Comparison of ENCODE assay signal across 9 mouse cellular contexts in the genomic region with DNA sequence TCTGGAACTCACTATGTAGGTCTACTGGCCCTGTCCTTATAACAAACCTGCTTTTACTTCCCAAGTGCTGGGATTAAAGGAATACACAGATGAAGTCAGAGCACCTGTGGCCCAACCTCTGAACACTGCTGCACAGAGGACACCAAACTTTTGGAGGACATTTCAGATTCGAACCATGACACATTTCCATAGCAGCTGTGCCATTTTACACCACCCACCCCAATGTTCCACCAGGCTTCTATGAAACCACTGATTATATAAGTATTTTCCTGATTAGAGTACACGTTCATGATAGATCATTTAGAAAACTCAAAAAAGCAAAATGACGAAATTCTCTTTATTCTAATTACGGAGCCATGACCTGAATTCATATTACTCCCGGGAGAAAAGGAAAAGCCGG. TPM values are rescaled to one million over a fixed set of nuclear protein-coding genes. Genes with fewer than 3 reads are reported as not detected.
DNase-seq lines count a peak whose midpoint lies in the region; ATAC-seq and TF ChIP-seq lines count a peak whose summit lies in the region.
"Had no signal": no experiment of that assay in that cellular context is flagged by ENCODE, and none has a peak within 500 bp of the region (broad histone marks: within the 10 kb centered on the region; RNA-seq: fewer than 3 reads in every experiment).

No protein-coding gene starts in this region.

- no peaks in the 10 kb centered on the region; the same call in 1 of the 2 replicates for H3K9me3 ChIP-seq in lung, embryonic 16.5 days (ENCODE audit: control insufficient read depth, low read length)
- H3K9me3 ChIP-seq in hindbrain, postnatal 0 days (ENCODE audit: low read length): no peaks in the 10 kb centered on the region
- H3K9me3 ChIP-seq in midbrain, embryonic 14.5 days (ENCODE audit: control insufficient read depth, low read length): no peaks in the 10 kb centered on the region

- 51% methylated on average over 6 of the region's 6 CpGs for WGBS in lung, embryonic 16.5 days
- 55% methylated on average over 6 of the region's 6 CpGs for WGBS in hindbrain, postnatal 0 days
- 67% methylated on average over 6 of the region's 6 CpGs for WGBS in midbrain, embryonic 14.5 days

- H3K4me1 ChIP-seq in lung, embryonic 16.5 days (replicated peaks; ENCODE audit: control insufficient read depth, insufficient read depth, low read length): peaks cover 17% of the 10 kb centered on the region
- 0 out of 2 replicates have a peak, but pooled peaks cover 3% of the 10 kb centered on the region for H3K4me1 ChIP-seq in hindbrain, postnatal 0 days (ENCODE audit: insufficient read depth, low read length)
- 0 out of 2 replicates have a peak, but pooled peaks cover 6% of the 10 kb centered on the region for H3K4me1 ChIP-seq in midbrain, embryonic 14.5 days (ENCODE audit: control insufficient read depth, insufficient read depth, low read length)

- no peaks in the 10 kb centered on the region for H3K27me3 ChIP-seq in lung, embryonic 16.5 days (ENCODE audit: control insufficient read depth, insufficient read depth, low read depth, low read length)
- no peaks in the 10 kb centered on the region for H3K27me3 ChIP-seq in hindbrain, postnatal 0 days (ENCODE audit: insufficient read depth, low read length)
- no peaks in the 10 kb centered on the region for H3K27me3 ChIP-seq in midbrain, embryonic 14.5 days (ENCODE audit: control insufficient read depth, insufficient read depth, low read length)

- no peak for ATAC-seq in CD4-positive, CD25-positive, alpha-beta regulatory T cell, adult 4 months
- ATAC-seq in lung, embryonic 16.5 days (ENCODE audit: low read depth): no peak
- no peak for ATAC-seq in hindbrain, postnatal 0 days
- no peak for ATAC-seq in midbrain, embryonic 14.5 days (ENCODE audit: low FRiP score, low TSS enrichment)
- no peak for ATAC-seq in megakaryocyte-erythroid progenitor cell, adult 5-6 weeks (replicated peaks; ENCODE audit: low FRiP score, low TSS enrichment, poor library complexity, severe bottlenecking)
- no peak for ATAC-seq in cerebellum, adult (ENCODE audit: insufficient number of reproducible peaks, low FRiP score, low TSS enrichment)

- no peak for TF ChIP-seq CTCF in hindbrain, postnatal 0 days (IDR thresholded peaks at IDR 0.05; ENCODE audit: low read depth)

- H3K4me3 ChIP-seq in lung, embryonic 16.5 days (ENCODE audit: low read length): peak overlapping the region; percentile 98
- H3K4me3 ChIP-seq in hindbrain, postnatal 0 days (ENCODE audit: low read length): peak overlapping the region; percentile 85
- H3K4me3 ChIP-seq in midbrain, embryonic 14.5 days (replicated peaks; ENCODE audit: low read depth, low read length): peak overlapping the region; percentile 74

- peak; percentile 40 for DNase-seq in CD4-positive, CD25-positive, alpha-beta regulatory T cell, adult 2 months (ENCODE audit: low read depth, low spot score)
- DNase-seq in lung, postnatal 4 days: no peak
- no peak for DNase-seq in hindbrain, postnatal 0 days (ENCODE audit: low spot score)
- no peak for DNase-seq in midbrain, embryonic 14.5 days

- peaks cover 8% of the 10 kb centered on the region for H3K36me3 ChIP-seq in lung, embryonic 16.5 days (ENCODE audit: control insufficient read depth, insufficient read depth, low read length)
- H3K36me3 ChIP-seq in hindbrain, postnatal 0 days (ENCODE audit: insufficient read depth, low read length): no peaks in the 10 kb centered on the region
- no peaks in the 10 kb centered on the region for H3K36me3 ChIP-seq in midbrain, embryonic 14.5 days (ENCODE audit: control insufficient read depth, insufficient read depth, low read length)

- peak overlapping the region; percentile 85 for H3K27ac ChIP-seq in lung, embryonic 16.5 days (ENCODE audit: low read length)
- peak overlapping the region; percentile 49; the same call in 1 of the 2 replicates for H3K27ac ChIP-seq in hindbrain, postnatal 0 days
- H3K27ac ChIP-seq in midbrain, embryonic 14.5 days (replicated peaks; ENCODE audit: low read depth, low read length): no peak overlapping the region

- H3K9ac ChIP-seq in lung, embryonic 16.5 days (ENCODE audit: low read length): peak overlapping the region; percentile 65
- peak overlapping the region; percentile 42; the same call in 1 of the 2 replicates for H3K9ac ChIP-seq in hindbrain, postnatal 0 days (replicated peaks; ENCODE audit: low read length)
- H3K9ac ChIP-seq in midbrain, embryonic 14.5 days (replicated peaks; ENCODE audit: low read length): peak overlapping the region; percentile 27; the same call in 1 of the 2 replicates

- H3K4me2 ChIP-seq in lung, embryonic 16.5 days (ENCODE audit: low read depth, low read length): peak overlapping the region; percentile 61
- peak overlapping the region; percentile 97 for H3K4me2 ChIP-seq in hindbrain, postnatal 0 days (ENCODE audit: low read depth, low read length)
- H3K4me2 ChIP-seq in midbrain, embryonic 14.5 days (ENCODE audit: low read length): peak overlapping the region; percentile 95

RNA-seq across cellular contexts. Expression of a gene that starts 0.6 kb away (rescaled TPM):
- polyA plus RNA-seq in CD4-positive, CD25-positive, alpha-beta regulatory T cell, adult 4 months (2017; shearing (Covaris generic)): 10 to 100 TPM; 45.4 to 60.5 TPM
- polyA plus RNA-seq in lung, embryonic 16.5 days (2015; fragmentation: Nextera tagmentation; extraction: Ambion mirVana): 280 and 298 TPM in 2 replicates
- total RNA-seq in hindbrain, postnatal 0 days (2014; rRNA removed): 27.8 and 28.1 TPM in 2 replicates
- 53.4 and 63.2 TPM in 2 replicates for polyA plus RNA-seq in hindbrain, postnatal 0 days (2015; fragmentation: Nextera tagmentation; extraction: Ambion mirVana)
- 40.0 and 65.3 TPM in 2 replicates for polyA plus RNA-seq in midbrain, embryonic 14.5 days (2014; fragmentation: Nextera tagmentation; extraction: Ambion mirVana)
- total RNA-seq in megakaryocyte-erythroid progenitor cell, adult 5-6 weeks (2014; fragmentation: Nextera tagmentation): 337 and 377 TPM in 2 replicates
- total RNA-seq in megakaryocyte-erythroid progenitor cell, adult 5-6 weeks (2017): 136 and 144 TPM in 2 replicates

RNA-seq across cellular contexts. Expression of a gene that starts 18.2 kb away (rescaled TPM):
- polyA plus RNA-seq in CD4-positive, CD25-positive, alpha-beta regulatory T cell, adult 4 months (2017; shearing (Covaris generic)): 10 to 100 TPM; 18.0 to 22.7 TPM
- 26.9 and 28.2 TPM in 2 replicates for polyA plus RNA-seq in lung, embryonic 16.5 days (2015; fragmentation: Nextera tagmentation; extraction: Ambion mirVana)
- total RNA-seq in hindbrain, postnatal 0 days (2014; rRNA removed): 70.6 and 95.8 TPM in 2 replicates
- 29.6 and 31.3 TPM in 2 replicates for polyA plus RNA-seq in hindbrain, postnatal 0 days (2015; fragmentation: Nextera tagmentation; extraction: Ambion mirVana)
- polyA plus RNA-seq in midbrain, embryonic 14.5 days (2014; fragmentation: Nextera tagmentation; extraction: Ambion mirVana): 26.6 and 33.9 TPM in 2 replicates
- 18.5 and 23.4 TPM in 2 replicates for total RNA-seq in megakaryocyte-erythroid progenitor cell, adult 5-6 weeks (2014; fragmentation: Nextera tagmentation)
- 6.8 and 8.9 TPM in 2 replicates for total RNA-seq in megakaryocyte-erythroid progenitor cell, adult 5-6 weeks (2017)

RNA-seq across cellular contexts. Expression of a gene that starts 45.4 kb away (rescaled TPM):
- not detected for polyA plus RNA-seq in CD4-positive, CD25-positive, alpha-beta regulatory T cell, adult 4 months (2017; shearing (Covaris generic))
- polyA plus RNA-seq in lung, embryonic 16.5 days (2015; fragmentation: Nextera tagmentation; extraction: Ambion mirVana): 4.7 and 4.8 TPM in 2 replicates
- 261 and 286 TPM in 2 replicates for total RNA-seq in hindbrain, postnatal 0 days (2014; rRNA removed)
- polyA plus RNA-seq in hindbrain, postnatal 0 days (2015; fragmentation: Nextera tagmentation; extraction: Ambion mirVana): 120 and 148 TPM in 2 replicates
- 219 and 240 TPM in 2 replicates for polyA plus RNA-seq in midbrain, embryonic 14.5 days (2014; fragmentation: Nextera tagmentation; extraction: Ambion mirVana)
- not detected in 2 replicates for total RNA-seq in megakaryocyte-erythroid progenitor cell, adult 5-6 weeks (2014; fragmentation: Nextera tagmentation)
- not detected in 2 replicates for total RNA-seq in megakaryocyte-erythroid progenitor cell, adult 5-6 weeks (2017)
- total RNA-seq: hematopoietic stem cell, adult 5-6 weeks had no signal

Comparison
In these comparisons a context has a peak if more than half of its experiments do, and no peak if none do; other contexts are left out.
1. RNA of a gene that starts 45.4 kb away (polyA plus RNA-seq): 219 to 240 TPM in midbrain, embryonic 14.5 days and 120 to 148 TPM in hindbrain, postnatal 0 days; 4.7 to 4.8 TPM in lung, embryonic 16.5 days and not detected in CD4-positive, CD25-positive, alpha-beta regulatory T cell, adult 4 months; every median in the first group is over 10 times any median in the second.
2. Peak in every context shown above with its lines, with median percentiles within 50 percentile points of each other: H3K4me2 ChIP-seq, H3K4me3 ChIP-seq and H3K9ac ChIP-seq.